Mouse (Mus musculus) embryonic facial prominence, embryonic 12.5 days (tissue): ENCODE measurements around the gene 2410137M14Rik. TPM values are rescaled to one million over a fixed set of nuclear protein-coding genes. Genes with fewer than 3 reads are reported as not detected.
"Not testable (repeated sequence)": the region's sequence is repeated elsewhere in the genome, so short reads cannot be mapped to it uniquely, and the experiment has no call there.

Source experiments
- ATAC-seq: fragments of 200-750 bp; cut with Nextera tagmentation; 2 replicates; pipeline ENCODE4 v1.8.0; 2017; ENCODE audit not compliant: insufficient number of reproducible peaks, insufficient read depth, low FRiP score, low TSS enrichment
- H3K27ac ChIP-seq: fragments of 300-500 bp; sonication (generic); 2 replicates; pipeline ENCODE4 v1.5.1; 2016; ENCODE audit warnings: mild to moderate bottlenecking
- H3K27me3 ChIP-seq: fragments of 300-500 bp; sonication (generic); 2 replicates; pipeline ENCODE4 v1.6.1; 2016; ENCODE audit warnings: mild to moderate bottlenecking, moderate library complexity
- H3K36me3 ChIP-seq: fragments of 300-500 bp; sonication (generic); 2 replicates; pipeline ENCODE4 v1.6.1; 2016; ENCODE audit warnings: mild to moderate bottlenecking
- H3K4me1 ChIP-seq: fragments of 300-500 bp; sonication (generic); 2 replicates; pipeline ENCODE4 v1.6.1; 2016
- H3K4me2 ChIP-seq: fragments of 300-500 bp; sonication (generic); replicated peaks from 2 replicates; pipeline ENCODE4 v1.6.1; 2016; ENCODE audit warnings: mild to moderate bottlenecking, moderate library complexity
- H3K4me3 ChIP-seq: fragments of 300-500 bp; sonication (generic); 2 replicates; pipeline ENCODE4 v1.5.1; 2016; ENCODE audit warnings: mild to moderate bottlenecking
- H3K9ac ChIP-seq: fragments of 300-500 bp; sonication (generic); 2 replicates; pipeline ENCODE4 v1.6.1; 2016; ENCODE audit warnings: mild to moderate bottlenecking, moderate library complexity
- H3K9me3 ChIP-seq: fragments of 300-500 bp; sonication (generic); 2 replicates; pipeline ENCODE4 v1.6.1; 2016; ENCODE audit warnings: mild to moderate bottlenecking, moderate library complexity
- WGBS: fragments of 180-500 bp; shearing (Covaris S2); methylation state at CpG from one replicate; pipeline ENCODE4 v1.1.7; 2016; 5-methylcytosine and 5-hydroxymethylcytosine counted together
- polyA plus RNA-seq: library from polyadenylated mRNA; unstranded; fragments of >200 nt; fragmentation: Nextera tagmentation; extraction: Ambion mirVana; gene quantifications from 2 replicates; pipeline ENCODE4 v1.2.1, GENCODE M21; 2016

The 2410137M14Rik gene
- polyA plus RNA-seq: not detected in 2 replicates

DNA sequence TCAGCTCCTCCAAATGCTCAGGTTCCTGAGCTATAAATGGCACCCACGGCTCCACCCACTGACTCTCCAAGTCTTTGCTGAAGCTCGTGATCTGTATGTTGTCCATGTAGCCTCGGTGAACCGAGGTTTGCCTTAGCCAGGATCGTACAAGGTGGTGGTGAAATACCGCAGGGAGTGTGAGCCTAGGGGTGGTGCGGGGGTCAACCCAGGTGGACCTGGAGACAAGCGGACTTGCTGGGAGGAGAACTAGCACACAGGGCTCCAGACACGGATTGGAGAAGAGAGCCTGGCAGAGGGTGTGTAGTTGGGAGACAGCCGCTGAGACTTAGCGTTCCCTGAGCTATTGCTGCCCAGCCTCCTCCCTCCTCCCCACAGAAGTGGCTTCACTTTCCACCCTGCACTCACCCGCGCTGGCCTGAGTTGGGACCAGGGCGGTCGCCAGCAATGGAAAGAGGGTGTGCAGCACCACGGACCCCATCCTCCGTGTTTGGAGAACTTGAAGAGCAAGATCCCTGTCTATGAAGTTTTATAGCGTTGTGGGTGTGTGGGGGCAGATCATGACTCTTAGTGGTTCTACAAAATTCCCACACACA lies at the start of gene 2410137M14Rik:
Gene 2410137M14Rik, minus strand, starts transcription at position 17 of the 593 bp plus-strand sequence.
- no peak; the same call in 1 of the 2 replicates for ATAC-seq
- H3K4me2 ChIP-seq: peak within 1 kb of the TSS; percentile 32
- H3K9ac ChIP-seq: no peak within 1 kb of the TSS
- H3K27me3 ChIP-seq: peaks cover 15% of the 10 kb centered on the region; the same call in 1 of the 2 replicates
- H3K4me3 ChIP-seq: 0 out of 2 replicates have a peak within 1 kb of the TSS, but pooled peaks have one; percentile 15
- no peaks in the 10 kb centered on the region for H3K36me3 ChIP-seq
- peaks cover 8% of the 10 kb centered on the region; the same call in 1 of the 2 replicates for H3K4me1 ChIP-seq
- no peaks in the 10 kb centered on the region for H3K9me3 ChIP-seq
- H3K27ac ChIP-seq: no peak within 1 kb of the TSS
- 13% methylated on average over 18 of the region's 18 CpGs for WGBS

DNA sequence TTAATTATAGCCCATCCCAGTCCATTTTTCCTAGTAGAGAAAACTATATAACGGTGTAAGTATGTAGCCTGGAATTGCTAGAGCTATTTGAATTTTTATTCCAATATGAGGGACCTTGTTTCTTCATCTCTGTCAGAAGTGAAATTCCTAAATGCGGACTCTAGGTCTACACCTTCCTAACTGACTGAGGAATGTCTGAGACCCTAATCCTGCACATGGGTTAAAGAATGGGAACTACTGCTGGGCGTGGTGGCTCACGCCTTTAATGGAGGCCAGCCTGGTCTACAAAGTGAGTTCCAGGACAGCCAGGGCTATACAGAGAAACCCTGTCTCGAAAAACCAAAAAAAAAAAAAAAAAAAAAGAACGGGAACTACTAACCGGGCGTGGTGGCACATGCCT lies 48.1 kb upstream of the 2410137M14Rik start:
- H3K27ac ChIP-seq: peak overlapping the region; percentile 98
- no peaks in the 10 kb centered on the region for H3K9me3 ChIP-seq
- no peaks in the 10 kb centered on the region for H3K4me1 ChIP-seq
- peak overlapping the region; percentile 48 for H3K4me2 ChIP-seq
- 60% methylated on average over 8 of the region's 8 CpGs for WGBS
- no peaks in the 10 kb centered on the region for H3K36me3 ChIP-seq
- H3K4me3 ChIP-seq: peak overlapping the region; percentile 41
- H3K27me3 ChIP-seq: no peaks in the 10 kb centered on the region
- ATAC-seq: no peak
- peak overlapping the region; percentile 20; the same call in 1 of the 2 replicates for H3K9ac ChIP-seq

DNA sequence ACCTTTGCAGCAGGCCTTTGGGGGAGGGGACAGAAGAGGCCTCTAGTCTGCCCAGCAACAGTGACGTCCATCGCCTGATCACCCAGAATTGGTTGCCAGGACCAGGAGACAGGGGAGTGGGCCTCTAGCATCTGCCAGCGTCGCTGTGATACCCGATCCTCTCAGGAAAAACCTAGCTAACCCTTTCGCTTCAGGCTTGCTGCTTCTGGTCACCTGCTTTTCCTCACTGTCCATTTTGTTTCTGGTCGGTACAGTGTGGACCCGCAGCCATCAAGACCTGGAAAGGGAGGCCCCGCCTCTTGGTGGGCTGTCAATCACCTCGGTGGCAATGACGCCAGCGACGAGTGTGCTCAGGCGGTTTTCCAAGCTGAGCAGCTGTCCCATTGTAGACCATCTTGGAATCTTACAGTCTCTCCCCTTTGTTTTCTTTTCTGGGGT lies 47.7 kb upstream of the 2410137M14Rik start:
- H3K9ac ChIP-seq: peak overlapping the region; percentile 20; the same call in 1 of the 2 replicates
- H3K36me3 ChIP-seq: no peaks in the 10 kb centered on the region
- H3K27me3 ChIP-seq: no peaks in the 10 kb centered on the region
- H3K4me1 ChIP-seq: no peaks in the 10 kb centered on the region
- peak; percentile 98 for ATAC-seq
- WGBS: under 1% methylated on average over 14 of the region's 14 CpGs
- peak overlapping the region; percentile 48 for H3K4me2 ChIP-seq
- peak overlapping the region; percentile 98 for H3K27ac ChIP-seq
- no peaks in the 10 kb centered on the region for H3K9me3 ChIP-seq
- peak overlapping the region; percentile 41 for H3K4me3 ChIP-seq

DNA sequence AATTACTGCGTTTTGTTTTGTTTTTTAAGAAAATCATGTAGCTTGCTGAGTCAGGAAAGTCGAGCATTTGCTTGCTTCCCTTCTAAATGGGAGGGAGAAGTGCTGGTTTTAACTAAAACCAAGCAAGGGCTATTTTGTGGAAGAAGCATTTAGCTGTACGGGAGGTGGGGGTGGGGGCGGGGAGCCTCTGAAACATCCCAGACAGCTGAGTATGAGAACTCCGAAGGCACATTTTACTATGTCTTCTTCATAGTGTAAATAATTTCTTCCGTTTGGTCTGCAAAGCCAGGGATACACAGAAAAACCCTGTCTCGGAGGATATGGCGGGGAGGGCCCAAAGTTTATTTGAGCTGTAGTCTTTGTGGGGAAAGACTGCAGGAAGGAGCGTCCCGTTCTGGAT lies 47.2 kb upstream of the 2410137M14Rik start:
- Histone ChIP-seq H3K27ac (peak overlapping the region; percentile 98), H3K9me3 (no peaks in the 10 kb centered on the region), H3K4me1 (no peaks in the 10 kb centered on the region), H3K36me3 (no peaks in the 10 kb centered on the region), H3K4me2 (peak overlapping the region; percentile 48), H3K4me3 (peak overlapping the region; percentile 41), H3K9ac (0 out of 2 replicates have a peak overlapping the region, but pooled peaks have one; percentile 20), H3K27me3 (no peaks in the 10 kb centered on the region)
- 2% methylated on average over 10 of the region's 10 CpGs for WGBS
- peak; percentile 17 for ATAC-seq

DNA sequence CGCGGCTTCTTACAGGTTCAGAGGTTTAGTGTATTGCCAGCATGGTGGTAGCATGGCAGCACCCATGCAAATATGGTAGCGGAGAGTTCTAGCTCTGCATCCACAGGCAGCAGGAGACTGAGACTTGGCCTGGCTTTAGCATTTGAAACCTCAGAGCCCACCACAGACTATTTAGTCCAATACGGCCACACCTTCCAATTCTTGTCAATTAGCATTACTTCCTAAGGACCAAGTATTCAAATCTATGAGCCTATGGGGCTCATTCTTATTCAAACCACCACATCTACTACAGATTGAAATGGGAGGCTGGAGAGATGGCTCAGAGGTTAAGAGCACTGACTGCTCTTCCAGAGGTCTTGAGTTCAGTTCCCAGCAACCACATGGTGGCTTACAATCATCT lies 46.4 kb upstream of the 2410137M14Rik start:
- no peaks in the 10 kb centered on the region for H3K9me3 ChIP-seq
- no peak overlapping the region for H3K4me2 ChIP-seq
- no peaks in the 10 kb centered on the region for H3K4me1 ChIP-seq
- peak overlapping the region; percentile 98 for H3K27ac ChIP-seq
- ATAC-seq: no peak
- no peaks in the 10 kb centered on the region for H3K36me3 ChIP-seq
- H3K9ac ChIP-seq: no peak overlapping the region
- H3K27me3 ChIP-seq: no peaks in the 10 kb centered on the region
- H3K4me3 ChIP-seq: no peak overlapping the region
- 95% methylated on average over 4 of the region's 4 CpGs for WGBS

DNA sequence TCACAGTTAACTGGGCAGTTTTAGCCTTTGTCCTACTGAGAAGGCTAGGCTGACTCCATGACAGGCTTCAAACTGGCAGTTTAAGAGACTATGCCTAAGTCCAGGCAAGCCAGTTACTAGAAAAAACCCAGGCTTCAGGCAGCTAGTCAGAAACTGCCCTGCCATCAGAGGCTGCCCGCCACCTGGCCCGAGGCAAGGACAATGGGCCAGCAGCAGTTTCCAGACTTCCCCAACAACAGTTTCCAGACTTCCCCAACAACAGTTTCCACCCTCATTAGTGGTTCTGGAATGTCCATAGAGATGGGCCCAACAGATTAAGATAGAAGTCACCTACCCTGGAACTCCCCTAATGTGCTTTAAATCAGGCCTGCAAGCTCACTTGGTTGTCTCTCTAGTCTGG lies 45.4 kb upstream of the 2410137M14Rik start:
- H3K36me3 ChIP-seq: no peaks in the 10 kb centered on the region

DNA sequence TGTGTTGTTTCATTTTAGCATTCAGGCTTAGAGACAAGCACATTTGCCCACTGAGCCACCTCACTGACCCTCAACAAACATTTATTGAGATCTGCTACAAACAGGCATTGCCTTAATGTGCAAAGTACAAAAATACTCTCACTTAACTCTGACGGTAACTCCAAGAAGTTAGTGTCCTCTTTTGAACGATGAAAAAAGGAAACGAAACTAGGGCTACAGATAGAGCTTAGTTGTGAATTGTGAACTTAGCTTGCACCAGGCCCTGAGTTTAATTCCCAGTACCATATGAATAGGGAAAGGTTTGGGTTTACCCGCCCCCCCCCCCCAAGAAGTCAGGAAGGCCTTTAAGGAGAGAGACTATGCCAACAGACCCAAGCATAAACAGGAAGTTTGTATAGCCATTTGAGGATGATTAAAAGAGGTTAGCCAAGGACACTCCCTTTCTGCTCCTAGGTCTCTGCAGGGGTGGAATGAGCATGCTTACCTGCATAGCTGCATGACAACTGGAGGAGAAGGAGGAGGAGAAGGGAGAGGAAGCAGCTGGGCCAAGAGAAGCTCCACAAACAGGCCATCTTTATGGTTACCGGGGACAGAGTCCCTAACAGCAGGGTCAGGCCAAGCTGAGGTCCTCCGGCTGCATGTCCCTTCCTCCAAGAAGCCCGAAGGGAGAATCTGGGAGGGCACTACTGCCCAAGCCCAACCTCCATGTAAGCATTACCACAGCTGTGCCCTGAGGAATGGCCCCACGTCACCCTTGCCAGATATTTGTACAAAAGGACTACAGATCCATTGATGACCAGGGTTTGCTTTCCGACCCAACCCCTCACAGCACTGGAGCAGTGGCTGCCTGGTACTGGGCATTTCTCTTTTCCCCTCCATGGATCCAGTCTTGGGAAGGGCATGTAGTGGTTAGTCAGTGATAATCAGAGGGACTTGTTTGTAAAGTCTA lies 41.9 kb upstream of the 2410137M14Rik start, which contains the start of gene Mog:
Gene Mog, minus strand, starts transcription at position 771 of the 949 bp plus-strand sequence.
- Histone ChIP-seq H3K4me2 (no peak within 1 kb of the TSS), H3K36me3 (no peaks in the 10 kb centered on the region), H3K9ac (no peak within 1 kb of the TSS), H3K27me3 (no peaks in the 10 kb centered on the region), H3K27ac (no peak within 1 kb of the TSS), H3K4me3 (no peak within 1 kb of the TSS), H3K9me3 (no peaks in the 10 kb centered on the region), H3K4me1 (no peaks in the 10 kb centered on the region)
- no peak for ATAC-seq
- WGBS: 67% methylated on average over 9 of the region's 9 CpGs

More for the DNA sequence above, 45.4 kb upstream of the 2410137M14Rik start:
- H3K9ac ChIP-seq: no peak overlapping the region
- no peaks in the 10 kb centered on the region for H3K4me1 ChIP-seq
- no peaks in the 10 kb centered on the region for H3K9me3 ChIP-seq
- H3K27ac ChIP-seq: no peak overlapping the region
- H3K4me3 ChIP-seq: no peak overlapping the region
- no peaks in the 10 kb centered on the region for H3K27me3 ChIP-seq
- 79% methylated on average over 2 of the region's 2 CpGs for WGBS
- no peak for ATAC-seq
- H3K4me2 ChIP-seq: no peak overlapping the region

DNA sequence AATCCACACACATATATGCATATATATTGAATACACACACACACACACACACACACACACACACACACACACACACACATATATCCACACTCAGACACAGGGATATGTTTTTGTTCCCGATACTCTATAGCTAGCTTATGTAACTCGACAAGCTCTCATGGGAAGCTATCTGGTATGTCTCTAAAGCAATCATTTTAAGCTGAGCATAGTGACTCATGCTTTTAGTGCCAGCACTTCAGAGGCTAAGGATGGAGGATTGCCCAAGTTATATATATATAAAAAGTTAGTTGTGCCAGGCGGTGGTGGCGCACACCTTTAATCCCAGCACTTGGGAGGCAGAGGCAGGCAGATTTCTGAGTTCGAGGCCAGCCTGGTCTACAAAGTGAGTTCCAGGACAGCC lies 38.2 kb upstream of the 2410137M14Rik start:
- not testable (repeated sequence) for ATAC-seq, H3K27me3 ChIP-seq, H3K4me2 ChIP-seq, H3K4me3 ChIP-seq, H3K9me3 ChIP-seq, H3K4me1 ChIP-seq, H3K9ac ChIP-seq, H3K27ac ChIP-seq, H3K36me3 ChIP-seq
- 87% methylated on average over 5 of the region's 5 CpGs for WGBS

DNA sequence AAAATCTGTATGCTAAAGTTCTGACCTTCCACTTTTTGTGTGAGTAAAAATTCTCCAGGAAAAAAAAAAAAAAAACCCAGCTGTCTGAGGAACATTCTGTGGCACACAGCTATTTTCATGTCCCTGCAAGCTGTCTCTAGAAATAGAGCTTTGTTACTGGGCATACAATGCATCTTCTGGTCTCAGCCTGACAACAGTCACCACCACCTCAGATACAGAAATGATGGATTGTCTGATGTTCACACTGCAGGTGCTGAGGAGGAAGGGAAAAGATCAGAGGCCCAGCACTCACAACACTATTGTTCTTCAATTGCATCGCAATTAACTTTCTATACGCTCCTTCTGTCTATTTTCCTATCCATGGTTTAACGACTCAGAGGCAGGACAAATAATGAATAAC lies 37.3 kb upstream of the 2410137M14Rik start:
- Histone ChIP-seq H3K9me3 (no peaks in the 10 kb centered on the region), H3K4me1 (no peaks in the 10 kb centered on the region), H3K4me3 (no peak overlapping the region), H3K4me2 (no peak overlapping the region), H3K27me3 (no peaks in the 10 kb centered on the region), H3K9ac (no peak overlapping the region), H3K27ac (no peak overlapping the region), H3K36me3 (no peaks in the 10 kb centered on the region)
- 82% methylated on average over 3 of the region's 3 CpGs for WGBS
- ATAC-seq: no peak

DNA sequence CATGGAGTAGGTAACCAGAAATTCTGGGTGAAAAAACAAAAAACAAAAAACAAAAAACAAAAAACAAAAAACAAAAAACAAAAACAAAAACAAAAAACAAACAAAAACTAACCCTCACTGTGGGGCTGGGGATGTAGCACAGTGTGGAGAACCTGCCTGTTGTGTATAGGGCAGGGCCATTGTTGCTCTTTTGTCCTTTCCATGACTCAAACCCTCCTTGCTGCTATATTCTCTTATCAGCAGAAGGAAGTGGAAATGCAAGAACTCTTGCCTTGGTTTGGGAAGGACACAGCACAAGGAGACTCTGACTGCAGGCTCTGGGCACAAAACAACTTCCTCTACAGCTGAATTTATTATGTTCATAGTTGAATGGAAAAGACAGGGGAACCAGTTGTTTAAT lies 35.3 kb upstream of the 2410137M14Rik start:
- no peak for ATAC-seq

DNA sequence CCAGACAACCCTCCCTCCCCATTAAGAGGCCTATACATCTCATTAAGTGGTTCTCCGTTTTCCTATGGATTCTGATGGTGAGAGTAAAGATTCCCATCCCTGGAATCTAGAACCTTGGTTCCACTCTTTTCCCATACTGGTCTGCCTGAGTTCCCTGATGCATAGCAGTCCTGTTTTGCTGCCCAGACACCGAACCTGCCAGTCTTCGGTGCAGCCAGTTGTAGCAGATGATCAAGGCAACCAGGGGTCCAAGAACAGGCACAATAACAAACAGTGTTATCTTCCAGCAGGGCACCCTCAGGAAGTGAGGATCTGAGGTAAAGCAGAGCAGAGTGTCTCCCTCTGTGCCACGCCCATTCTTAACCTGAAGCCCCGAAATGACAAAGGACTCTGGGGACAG lies 31.1 kb upstream of the 2410137M14Rik start:
- Histone ChIP-seq H3K4me1 (no peaks in the 10 kb centered on the region), H3K9me3 (no peaks in the 10 kb centered on the region), H3K36me3 (peaks cover 41% of the 10 kb centered on the region), H3K27ac (no peak overlapping the region), H3K4me2 (no peak overlapping the region), H3K4me3 (no peak overlapping the region), H3K27me3 (no peaks in the 10 kb centered on the region), H3K9ac (no peak overlapping the region)
- WGBS: 73% methylated on average over 5 of the region's 5 CpGs
- ATAC-seq: no peak

More for the DNA sequence above, 35.3 kb upstream of the 2410137M14Rik start:
- H3K36me3 ChIP-seq: 0 out of 2 replicates have a peak, but pooled peaks cover 4% of the 10 kb centered on the region
- H3K27me3 ChIP-seq: no peaks in the 10 kb centered on the region
- H3K9ac ChIP-seq: no peak overlapping the region
- no peaks in the 10 kb centered on the region for H3K9me3 ChIP-seq
- H3K4me2 ChIP-seq: no peak overlapping the region
- H3K4me3 ChIP-seq: no peak overlapping the region
- H3K4me1 ChIP-seq: no peaks in the 10 kb centered on the region
- no peak overlapping the region for H3K27ac ChIP-seq
